Mouse (Mus musculus) MN1 (cell line): ENCODE measurements around the gene Trappc1.

ENCODE experiments used
- DNase-seq: peaks from one replicate; pipeline ENCODE4 v3.0.0-alpha.2; 2016; ENCODE audit warnings: low spot score

Gene Trappc1

GRCm38 (mm10) chr11:69328517-69328916 is 4.7 kb downstream of the Trappc1 start:
- DNase-seq, result no peak

DNA sequence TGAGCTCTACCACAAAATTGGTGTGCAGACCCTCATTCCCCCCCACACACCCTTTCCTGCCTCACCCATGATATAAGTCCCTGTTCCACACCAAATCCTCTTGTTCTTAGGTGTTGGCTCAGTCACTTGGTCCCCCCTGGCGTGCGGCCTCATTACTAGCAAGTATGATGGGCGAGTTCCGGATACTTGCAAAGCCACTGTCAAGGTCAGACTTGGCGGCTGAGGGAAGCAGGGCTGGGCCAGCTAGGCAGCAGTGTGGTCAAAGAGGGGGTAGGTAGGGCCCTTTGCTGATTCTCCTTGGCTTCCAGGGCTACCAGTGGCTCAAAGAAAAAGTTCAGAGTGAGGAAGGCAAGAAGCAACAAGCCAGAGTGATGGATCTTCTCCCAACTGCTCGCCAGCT is 7.4 kb downstream of the Trappc1 start:
- no peak for DNase-seq

DNA sequence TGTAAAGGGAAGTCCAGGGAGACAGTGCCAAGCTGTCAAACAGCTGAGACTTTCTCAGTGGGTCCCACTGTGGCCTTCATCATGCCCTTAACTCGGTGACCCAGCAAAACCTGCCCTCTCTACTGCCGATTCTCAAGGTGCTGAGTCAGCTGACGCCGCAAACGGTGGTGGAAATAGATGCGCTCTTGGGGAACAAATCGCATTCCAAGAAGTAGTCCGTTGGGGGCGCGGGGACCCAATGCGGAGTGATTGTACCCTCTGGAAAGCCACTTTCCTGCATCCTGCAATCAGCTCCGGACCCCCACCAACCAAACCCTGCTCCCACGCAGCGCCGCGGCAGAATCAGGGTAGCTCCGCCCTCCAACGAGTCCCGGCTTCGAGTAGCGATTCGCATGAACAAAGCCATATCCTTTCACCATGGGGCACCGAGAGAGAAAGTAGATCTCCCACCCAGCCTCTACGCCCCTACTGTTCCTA is 8.2 kb downstream of the Trappc1 start:
- DNase-seq, result peak; percentile 42

GRCm38 (mm10) chr11:69332713-69333253 is 9.0 kb downstream of the Trappc1 start:
- no peak for DNase-seq

- no peak for DNase-seq
Measured at GRCm38 (mm10) chr11:69333922-69334321, 10.1 kb downstream of the Trappc1 start.

DNA sequence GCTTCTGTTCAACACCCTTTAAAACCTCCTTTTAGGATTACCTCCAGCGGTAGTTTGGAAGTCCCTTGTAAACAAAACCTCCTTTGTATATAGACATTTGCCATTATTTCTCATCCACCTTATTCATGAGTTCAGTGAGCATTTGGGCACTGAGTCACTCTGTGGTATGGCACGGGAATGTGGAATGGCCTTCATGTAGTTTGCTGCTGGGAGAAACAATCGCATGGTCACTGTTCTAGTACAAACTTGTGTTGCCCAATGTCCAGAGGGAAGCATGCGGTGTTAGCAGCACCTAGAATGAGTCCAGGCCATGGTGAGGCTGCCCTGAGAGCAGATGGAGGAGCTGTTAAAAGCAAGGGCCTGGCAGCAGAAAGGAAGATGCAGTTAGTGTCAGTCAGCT is 11.0 kb downstream of the Trappc1 start:
- DNase-seq, result no peak

DNA sequence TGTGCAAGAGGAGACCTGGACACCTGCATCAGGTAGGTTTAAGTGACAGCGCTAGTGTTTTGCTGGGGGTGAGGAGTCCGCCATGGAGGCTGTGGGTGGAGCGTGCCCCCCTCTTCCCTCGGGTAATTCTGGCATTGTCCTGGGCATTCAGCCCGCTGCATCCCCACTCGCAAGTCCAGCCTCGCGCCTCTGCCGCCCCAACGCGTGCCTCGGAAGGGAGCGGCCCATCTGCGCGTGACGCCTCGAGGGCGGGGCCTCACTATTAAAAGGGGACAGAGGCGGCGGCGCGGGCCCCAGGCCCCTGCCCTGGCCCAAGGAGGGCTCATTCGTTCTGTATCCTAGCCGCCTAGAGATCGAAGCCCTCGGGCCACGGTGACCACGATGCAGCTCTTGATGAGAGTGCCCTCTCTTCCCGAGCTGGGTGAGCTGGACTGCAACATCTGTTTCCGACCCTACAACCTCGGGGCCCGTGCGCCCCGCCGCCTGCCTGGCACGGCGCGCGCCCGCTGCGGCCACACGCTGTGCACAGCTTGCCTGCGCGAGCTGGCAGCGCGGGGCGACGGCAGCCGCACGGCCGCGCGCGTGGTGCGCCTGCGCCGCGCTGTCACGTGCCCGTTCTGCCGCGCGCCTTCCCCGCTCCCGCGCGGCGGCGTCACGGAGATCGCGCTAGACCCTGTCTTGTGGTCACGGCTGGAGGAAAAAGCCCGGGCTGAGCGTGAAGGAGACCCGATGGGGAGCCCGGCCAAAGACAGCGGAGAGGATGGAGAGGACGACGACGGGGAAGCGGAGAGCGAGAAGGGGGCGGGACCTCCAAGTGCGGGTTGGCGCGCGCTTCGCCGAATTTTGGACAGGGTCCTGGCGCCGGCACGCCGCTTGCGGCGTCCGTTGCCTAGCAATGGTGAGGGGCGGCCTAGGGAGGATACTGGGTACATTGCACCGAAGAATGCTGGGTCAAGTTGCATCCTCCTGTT is 16.7 kb downstream of the Trappc1 start, which contains the start of gene Rnf227:
TSS of gene Rnf227 (plus strand) at position 301 of the 971 bp plus-strand sequence.
- no peak for DNase-seq

- DNase-seq, result no peak
Measured at GRCm38 (mm10) chr11:69346441-69346840, 22.7 kb downstream of the Trappc1 start.

GRCm38 (mm10) chr11:69356544-69356943 is 32.8 kb downstream of the Trappc1 start:
- no peak for DNase-seq

DNA sequence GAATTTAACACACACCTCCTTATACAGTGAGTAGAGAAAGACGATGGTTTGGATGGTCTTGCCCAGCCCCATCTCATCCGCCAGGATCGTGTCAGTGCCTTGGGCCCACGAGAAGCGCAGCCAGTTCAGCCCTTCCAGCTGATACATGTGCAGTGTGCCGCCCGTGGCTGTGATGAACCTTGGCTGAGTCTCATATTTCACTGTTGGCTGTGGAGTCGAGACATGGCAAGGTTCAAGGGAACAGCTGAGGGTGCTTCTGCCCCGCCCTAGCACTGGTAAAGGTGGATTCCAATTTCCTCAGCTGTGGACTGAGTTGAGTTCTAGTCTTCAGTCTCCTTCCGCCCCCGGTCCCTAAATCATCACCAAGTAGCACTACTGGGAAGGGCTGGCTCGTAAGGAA is 33.9 kb downstream of the Trappc1 start:
- DNase-seq, result no peak

- DNase-seq, result no peak
Measured at GRCm38 (mm10) chr11:69362021-69362420, 38.2 kb downstream of the Trappc1 start.

GRCm38 (mm10) chr11:69362479-69362878 is 38.7 kb downstream of the Trappc1 start:
- DNase-seq, result no peak

GRCm38 (mm10) chr11:69364376-69364775 is 40.6 kb downstream of the Trappc1 start:
- DNase-seq, result no peak

GRCm38 (mm10) chr11:69364910-69365309 is 41.1 kb downstream of the Trappc1 start:
- DNase-seq, result peak; percentile 95

- no peak for DNase-seq
Measured at GRCm38 (mm10) chr11:69365722-69366121, 41.9 kb downstream of the Trappc1 start.

DNA sequence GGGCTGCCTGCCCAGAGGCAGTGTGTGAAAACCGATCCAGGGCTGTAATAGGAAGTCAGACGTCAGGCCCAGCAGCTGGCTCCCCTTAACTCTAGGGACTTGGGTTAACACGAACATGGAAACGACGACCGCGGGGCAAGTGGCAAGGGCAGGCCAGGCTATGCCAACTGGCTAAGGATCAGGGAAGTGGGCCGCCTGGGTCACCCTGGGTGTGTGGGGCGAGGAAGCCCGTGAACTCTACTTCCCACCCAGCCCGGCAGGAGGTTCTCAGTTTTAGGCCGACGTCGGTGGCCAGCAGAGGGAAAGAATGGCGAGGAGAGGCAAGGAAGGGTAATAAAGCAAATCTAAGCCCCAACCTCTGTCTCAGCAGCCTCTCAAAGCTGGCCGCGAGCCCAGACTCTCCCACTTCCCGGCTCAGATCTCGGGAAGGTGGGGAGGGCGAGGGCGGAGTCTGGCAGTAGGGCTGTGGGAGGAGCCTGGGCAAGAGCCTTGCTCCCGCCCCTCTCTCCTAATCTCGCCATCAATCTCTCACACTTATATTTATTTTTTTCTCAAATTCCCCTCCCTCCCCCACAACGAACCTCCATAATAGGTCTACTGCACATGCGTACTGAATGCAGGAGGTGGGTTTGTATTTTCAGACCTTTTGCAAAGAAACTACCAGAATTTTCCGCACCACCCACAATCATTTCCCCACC is 42.5 kb downstream of the Trappc1 start:
- DNase-seq, result peak; percentile 94

GRCm38 (mm10) chr11:69366855-69367615 is 43.3 kb downstream of the Trappc1 start:
- peak; percentile 64 for DNase-seq

DNA sequence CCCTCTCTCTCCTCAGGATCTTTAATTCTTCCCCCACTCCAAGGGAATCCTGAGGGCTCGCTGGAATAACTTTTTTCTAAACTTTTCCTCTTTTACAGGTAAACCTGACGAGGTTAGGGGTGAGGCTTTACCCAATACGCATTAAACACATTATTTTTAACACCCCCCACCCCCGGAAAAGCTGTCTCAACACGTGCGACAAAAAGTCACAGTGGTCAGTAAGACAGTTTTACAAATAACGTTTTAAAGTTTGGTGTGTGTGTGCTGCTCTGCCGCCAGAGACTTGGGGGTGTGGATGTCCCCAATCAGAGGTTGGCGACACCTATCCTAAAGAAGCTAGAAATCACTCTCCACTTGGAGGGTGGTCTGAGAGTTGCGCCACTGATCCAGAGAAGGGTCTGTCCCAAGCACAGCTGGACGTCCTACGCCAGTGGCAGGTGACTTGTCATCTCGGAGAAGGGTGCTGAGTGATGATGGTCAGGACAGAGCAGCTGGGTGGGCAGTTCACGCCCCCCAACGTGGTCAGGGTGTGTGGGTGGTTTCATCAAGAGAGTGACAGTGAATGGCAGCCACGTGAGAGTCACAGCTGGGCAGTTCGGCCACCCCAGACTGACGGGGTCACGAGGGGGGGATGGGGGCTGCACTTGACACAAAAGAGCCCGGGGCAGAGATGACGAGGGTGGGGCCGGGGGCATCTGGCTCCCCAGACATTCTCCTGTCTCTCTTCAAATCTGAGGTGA is 44.0 kb downstream of the Trappc1 start:
- DNase-seq, result peak; percentile 28

GRCm38 (mm10) chr11:69368356-69369214 is 44.8 kb downstream of the Trappc1 start:
- peak; percentile 67 for DNase-seq
